Mouse (Mus musculus) CH12.LX (cell line): ENCODE results near the gene Supt3.

Experiments
- CTCF ChIP-seq, 2 experiments: IDR thresholded peaks in 1 of 2; conservative IDR thresholded peaks in 1 of 2; 2 replicates each; pipeline ENCODE4 v1.5.1; 2011 to 2012; ENCODE audit warnings: low read depth in 2 of 2, low read length in 2 of 2, improper control_type of control experiment in 1 of 2, inconsistent platforms in 1 of 2, mild to moderate bottlenecking in 1 of 2, moderate library complexity in 1 of 2
- E2F4 ChIP-seq: IDR thresholded peaks from 2 replicates; pipeline ENCODE4 v1.6.1; 2011; ENCODE audit warnings: low read depth, low read length, improper control_type of control experiment; ENCODE audit not compliant: insufficient replicate concordance
- HCFC1 ChIP-seq: IDR thresholded peaks from 2 replicates; pipeline ENCODE4 v1.6.1; 2012; ENCODE audit warnings: low read depth, mild to moderate bottlenecking, inconsistent platforms, low read length, improper control_type of control experiment
- KAT2A ChIP-seq: IDR thresholded peaks from 2 replicates; pipeline ENCODE4 v1.6.1; 2012; ENCODE audit warnings: low read length, improper control_type of control experiment, inconsistent platforms; ENCODE audit not compliant: insufficient replicate concordance
- MAX ChIP-seq: IDR thresholded peaks from 2 replicates; pipeline ENCODE4 v1.6.1; 2011; ENCODE audit warnings: low read length, improper control_type of control experiment
- NRF1 ChIP-seq: IDR thresholded peaks from 2 replicates; pipeline ENCODE4 v1.6.1; 2014; ENCODE audit warnings: low read depth, mild to moderate bottlenecking, inconsistent platforms, low read length, improper control_type of control experiment, moderate library complexity
- POLR2A ChIP-seq: IDR thresholded peaks from 2 replicates; pipeline ENCODE4 v1.6.1; 2011; ENCODE audit warnings: low read depth, mild to moderate bottlenecking, improper control_type of control experiment, low read length
- POLR2AphosphoS2 ChIP-seq: IDR thresholded peaks from 2 replicates; pipeline ENCODE4 v1.6.1; 2011; ENCODE audit warnings: low read depth, low read length, improper control_type of control experiment
- SMC3 ChIP-seq: IDR thresholded peaks from 2 replicates; pipeline ENCODE4 v1.6.1; 2011; ENCODE audit warnings: low read depth, low read length, improper control_type of control experiment
- TCF12 ChIP-seq: IDR thresholded peaks from 2 replicates; pipeline ENCODE4 v1.6.1; 2014; ENCODE audit warnings: low read depth, mild to moderate bottlenecking, inconsistent platforms, low read length, improper control_type of control experiment
- USF2 ChIP-seq: conservative IDR thresholded peaks from 2 replicates; pipeline ENCODE4 v1.6.1; 2011; ENCODE audit warnings: low read depth, low read length, improper control_type of control experiment
- ZKSCAN1 ChIP-seq: IDR thresholded peaks from 2 replicates; pipeline ENCODE4 v1.6.1; 2012; ENCODE audit warnings: low read depth, inconsistent platforms, low read length, improper control_type of control experiment, borderline replicate concordance

DNA sequence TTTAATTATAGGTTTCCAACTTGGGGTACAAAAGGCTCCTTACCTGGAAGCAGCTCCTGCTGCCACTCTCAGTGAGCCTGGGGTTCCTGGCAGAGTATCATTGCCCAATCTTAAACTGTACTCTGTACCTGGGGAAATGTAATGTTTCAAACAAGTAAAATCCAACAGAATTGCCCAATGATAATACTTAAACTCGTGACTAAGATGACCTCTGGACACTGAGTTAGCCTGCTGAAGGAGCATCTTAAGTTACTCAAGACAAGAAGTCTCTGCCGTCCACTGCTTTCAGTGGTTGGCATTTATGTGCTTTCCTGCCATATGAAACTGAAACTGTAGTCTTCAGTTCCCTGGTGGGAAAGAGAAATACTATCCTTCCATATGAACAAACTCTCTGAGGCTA is 279.9 kb downstream of the Supt3 start:
- TF ChIP-seq POLR2A (no peak), HCFC1 (no peak), KAT2A (no peak), CTCF (conservative IDR thresholded peaks at IDR 0.05 in 1 of 2, IDR thresholded peaks at IDR 0.05 in 1 of 2; ENCODE audit: low read depth in 2 of 2, low read length in 2 of 2) (no peak), ZKSCAN1 (no peak), SMC3 (no peak), POLR2AphosphoS2 (no peak), MAX (no peak), TCF12 (no peak), NRF1 (no peak), E2F4 (no peak), USF2 (no peak)
